Mouse (Mus musculus) testis, adult 10 weeks (tissue): Measurements from ENCODE around the gene Rnaseh2c. TPM values are rescaled to one million over a fixed set of nuclear protein-coding genes. Genes with fewer than 3 reads are reported as not detected.

ENCODE experiments used
- polyA plus RNA-seq: library from polyadenylated mRNA; stranded (reverse); fragments of 350-450 nt; fragmentation: Illumina TruSeq; extraction: RNeasy Lipid Tissue Mini Kit (QIAGEN cat#74804); gene quantifications from one replicate; pipeline ENCODE4 v1.2.3, GENCODE M21; 2014; ENCODE audit warnings: low read depth, low replicate concordance

Rnaseh2c gene
- polyA plus RNA-seq, result 0.25 TPM

DNA sequence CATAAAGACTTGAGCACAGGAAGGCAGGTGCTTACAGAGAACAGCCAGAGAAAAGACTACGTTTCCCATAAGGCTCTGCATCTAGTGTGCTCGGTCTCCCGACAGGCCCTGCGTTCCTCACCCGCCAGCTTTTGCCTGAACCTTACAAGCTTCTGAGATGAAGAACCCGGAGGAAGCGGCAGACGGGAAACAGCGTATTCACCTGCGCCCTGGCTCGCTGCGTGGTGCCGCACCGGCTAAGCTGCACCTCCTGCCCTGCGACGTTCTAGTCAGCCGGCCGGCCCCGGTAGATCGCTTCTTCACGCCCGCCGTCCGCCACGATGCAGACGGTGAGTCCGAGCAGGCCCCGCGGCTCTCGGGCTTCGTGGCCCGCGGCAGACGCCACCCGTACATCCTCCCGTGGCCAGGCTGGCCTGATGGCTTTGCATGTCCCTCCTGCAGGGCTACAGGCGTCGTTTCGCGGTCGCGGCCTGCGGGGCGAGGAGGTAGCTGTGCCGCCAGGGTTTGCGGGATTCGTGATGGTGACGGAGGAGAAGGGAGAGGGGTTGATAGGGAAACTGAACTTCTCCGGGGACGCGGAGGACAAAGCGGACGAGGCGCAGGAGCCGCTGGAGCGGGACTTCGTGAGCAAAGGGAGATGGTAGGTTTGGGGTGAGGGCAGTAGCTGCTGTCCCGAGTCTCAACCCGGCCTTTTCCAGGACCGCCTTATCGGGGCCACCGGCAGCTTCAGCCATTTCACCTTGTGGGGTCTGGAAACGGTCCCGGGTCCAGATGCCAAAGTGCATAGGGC lies at the start of gene Rnaseh2c:
Gene Rnaseh2c, plus strand, starts transcription at position 122 of the 790 bp plus-strand sequence.

DNA sequence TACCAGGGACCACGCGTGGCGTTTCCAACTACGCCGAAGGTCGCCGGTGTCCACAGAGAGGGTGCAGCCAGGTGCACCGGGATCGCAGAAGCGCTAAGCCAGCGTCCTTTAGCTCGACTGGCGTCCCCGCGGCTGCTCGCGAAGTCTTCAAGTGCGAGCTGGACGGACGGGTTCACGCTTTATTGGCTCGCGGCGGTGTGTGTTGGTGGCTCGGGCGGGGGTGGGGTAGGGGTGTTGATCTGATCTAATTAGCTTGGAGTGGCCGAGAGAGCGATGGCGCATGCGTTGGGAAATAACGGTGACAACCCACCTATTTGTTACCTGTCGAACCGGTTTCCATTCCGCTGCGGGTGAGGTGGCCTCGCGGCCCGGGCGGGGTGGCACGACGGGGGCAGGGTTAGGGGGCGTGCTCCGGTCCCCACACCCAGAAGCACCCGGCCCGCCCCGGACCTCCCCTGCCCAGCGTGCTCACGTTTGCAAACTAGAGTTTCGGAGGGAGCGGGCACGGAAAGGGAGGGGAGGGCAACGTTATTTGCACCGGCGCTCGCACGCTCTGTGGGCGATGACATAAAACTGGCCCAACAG lies 41.1 kb upstream of the Rnaseh2c start, which contains the start of gene Ovol1:
Gene Ovol1, minus strand, starts transcription at position 190 of the 585 bp plus-strand sequence.

DNA sequence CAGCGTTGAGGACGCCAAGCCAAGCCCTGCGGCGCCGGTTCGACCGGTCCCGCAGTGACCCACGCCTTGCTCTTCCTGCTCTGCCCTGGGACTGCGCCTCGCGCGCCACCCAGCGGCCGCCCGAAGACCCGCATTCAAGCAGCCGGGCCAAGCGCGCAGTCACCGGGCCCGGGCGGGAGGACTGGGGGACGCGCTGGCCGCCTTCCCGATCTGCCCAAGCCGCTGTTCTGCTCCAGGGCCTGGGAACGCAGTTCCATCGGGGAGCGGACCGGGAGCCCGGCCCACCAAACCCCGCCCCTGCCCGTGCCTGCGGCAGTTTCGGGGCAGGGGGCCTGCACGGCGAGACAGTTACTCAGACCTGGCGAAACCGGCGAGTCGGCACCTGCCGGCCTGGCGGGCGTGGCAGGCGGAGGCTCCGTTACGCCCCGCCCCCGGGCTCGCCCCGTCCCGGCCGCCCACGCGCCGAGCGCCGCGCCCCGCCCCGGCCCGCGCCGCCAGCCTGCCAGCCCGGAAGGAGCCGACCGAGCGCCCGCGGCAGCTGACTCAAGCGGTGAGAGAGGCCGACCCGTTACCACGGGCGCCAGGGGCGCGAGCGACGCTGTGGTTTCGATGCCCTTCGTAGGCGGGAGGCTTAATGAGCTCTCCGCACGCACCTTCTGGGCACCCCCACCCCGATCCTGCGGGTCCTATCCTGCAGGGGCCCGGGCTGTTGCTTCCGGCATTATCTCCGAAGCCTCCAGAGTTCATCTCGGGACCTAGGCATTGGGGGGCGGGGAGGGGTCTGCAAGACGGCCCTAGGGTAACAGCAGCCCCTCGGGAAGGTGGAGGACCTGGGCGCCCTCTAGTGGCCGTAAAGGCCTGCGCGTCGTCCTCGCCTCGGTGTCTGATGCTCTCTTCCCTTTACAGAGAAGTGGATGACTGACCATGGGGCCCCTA lies 33.9 kb upstream of the Rnaseh2c start, which contains the start of gene Ap5b1:
Gene Ap5b1, plus strand, starts transcription at position 492 of the 936 bp plus-strand sequence.

DNA sequence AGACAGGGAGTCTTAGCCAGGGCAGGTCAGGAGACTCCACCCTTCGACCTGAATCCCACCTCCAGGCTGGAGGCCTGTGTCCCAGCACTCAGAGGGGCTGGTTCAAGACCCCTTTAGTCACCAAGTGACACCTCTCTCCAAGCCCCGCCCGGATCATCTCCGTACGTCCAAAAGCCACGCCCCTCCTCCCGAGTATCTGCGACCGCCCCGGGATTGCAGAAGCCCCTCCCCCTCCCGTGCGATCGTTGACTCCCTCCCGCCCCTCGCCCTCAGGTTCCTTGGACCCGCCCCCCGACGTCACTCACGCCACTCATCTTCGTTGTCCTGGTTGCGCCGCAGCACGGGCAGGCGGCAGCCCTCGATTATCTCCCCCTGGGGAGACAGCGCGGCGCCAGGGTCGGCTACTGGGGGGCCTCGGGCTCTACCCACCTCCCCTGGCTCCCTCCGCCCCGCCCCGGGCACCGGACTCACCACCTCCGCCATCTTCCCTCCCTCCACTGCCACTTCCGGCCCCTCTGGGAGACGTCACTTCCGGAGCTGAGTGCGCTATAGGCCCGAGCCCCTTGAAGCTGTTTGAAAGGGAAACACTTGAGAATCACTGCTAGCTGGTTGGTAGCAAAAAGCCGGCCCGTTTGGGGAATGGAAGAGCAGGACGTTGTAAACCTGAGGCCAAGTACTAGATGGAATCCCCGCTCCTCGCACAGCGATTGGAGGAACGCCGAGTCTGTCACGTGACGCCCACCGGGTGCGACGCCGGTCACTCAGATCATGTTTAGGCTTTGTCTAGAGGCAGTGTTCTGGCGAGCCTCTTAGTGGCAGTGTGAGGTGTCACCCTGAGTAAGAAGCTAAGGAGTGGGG lies 8.1 kb downstream of the Rnaseh2c start, which contains the start of gene Kat5:
Gene Kat5, minus strand, starts transcription at position 691 of the 858 bp plus-strand sequence.

DNA sequence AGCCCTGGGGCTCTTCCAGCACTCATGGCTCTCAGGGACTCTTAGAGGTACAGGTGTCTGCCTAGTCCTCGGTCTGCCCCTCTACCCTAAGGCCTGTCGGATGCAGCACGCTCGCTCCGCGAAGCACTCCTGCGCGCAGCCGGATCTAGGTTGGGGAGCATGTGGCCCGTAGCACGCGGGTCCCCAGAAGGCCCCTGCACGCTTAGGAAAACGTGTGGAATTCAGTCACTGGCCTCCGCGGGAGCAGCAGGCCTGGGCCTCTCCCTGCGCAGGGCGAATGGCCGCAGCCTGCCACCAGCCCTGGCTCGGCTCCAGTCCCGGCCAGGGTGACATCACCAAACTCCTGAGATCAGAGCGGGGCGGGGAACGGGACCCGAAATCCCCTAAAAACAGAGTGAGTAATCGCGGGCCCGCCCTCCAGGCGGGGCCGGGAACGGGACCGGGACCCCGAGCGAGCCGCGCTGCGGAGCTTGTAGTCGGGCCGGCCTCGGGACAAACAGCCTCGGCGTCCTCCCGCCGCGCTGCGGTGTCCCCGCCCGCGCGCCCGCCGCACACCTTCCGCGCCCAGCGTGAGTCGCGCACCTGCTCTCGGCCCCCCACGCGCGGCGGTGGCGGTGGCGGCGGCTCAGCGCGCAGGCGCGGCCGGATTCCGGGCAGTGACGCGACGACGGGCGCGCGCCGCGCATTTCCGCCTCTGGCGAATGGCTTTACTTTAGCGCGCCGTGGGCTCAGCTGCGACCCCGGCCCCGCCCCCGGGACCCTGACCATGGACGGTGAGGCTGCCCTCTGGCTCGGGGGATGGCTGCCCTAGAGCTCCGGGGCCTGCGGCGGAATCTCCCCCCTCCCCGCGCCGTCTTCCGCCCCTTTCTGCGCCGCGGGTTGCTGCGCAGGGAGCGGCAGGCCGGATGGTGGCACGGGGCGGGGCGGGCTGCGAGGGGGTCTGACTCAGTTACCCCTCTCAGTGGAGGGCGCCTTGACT lies 35.7 kb downstream of the Rnaseh2c start, which contains the start of gene Rela:
Gene Rela, plus strand, starts transcription at position 415 of the 979 bp plus-strand sequence.

Other genes starting within 250 kb of the Rnaseh2c start
- gene Eif1ad, start 235.1 kb upstream of the Rnaseh2c start, polyA plus RNA-seq, result 13.1 TPM
- 12.7 TPM for gene Banf1, start 234.7 kb upstream of the Rnaseh2c start, polyA plus RNA-seq
- 2.7 TPM for gene Sart1, start 213.2 kb upstream of the Rnaseh2c start, polyA plus RNA-seq
- gene Tsga10ip, start 199.3 kb upstream of the Rnaseh2c start, polyA plus RNA-seq, result 27.1 TPM
- gene Drap1, start 176.9 kb upstream of the Rnaseh2c start, polyA plus RNA-seq, result 20.5 TPM
- gene AI837181, start 176.7 kb upstream of the Rnaseh2c start, polyA plus RNA-seq, result 0.76 TPM
- 0.57 TPM for gene Fosl1, start 154.3 kb upstream of the Rnaseh2c start, polyA plus RNA-seq
- 0.14 TPM for gene Ccdc85b, start 144.0 kb upstream of the Rnaseh2c start, polyA plus RNA-seq
- 5.3 TPM for gene Fibp, start 141.3 kb upstream of the Rnaseh2c start, polyA plus RNA-seq
- gene Ctsw, start 133.4 kb upstream of the Rnaseh2c start, polyA plus RNA-seq, result not detected
- 0.52 TPM for gene Efemp2, start 127.9 kb upstream of the Rnaseh2c start, polyA plus RNA-seq
- gene Mus81, start 113.5 kb upstream of the Rnaseh2c start, polyA plus RNA-seq, result 1.2 TPM
- 118 TPM for gene Cfl1, start 111.4 kb upstream of the Rnaseh2c start, polyA plus RNA-seq
- gene 1700020D05Rik, start 98.1 kb upstream of the Rnaseh2c start, polyA plus RNA-seq, result 127 TPM
- 0.91 TPM for gene Snx32, start 91.3 kb upstream of the Rnaseh2c start, polyA plus RNA-seq
- gene Ovol1, start 41.2 kb upstream of the Rnaseh2c start, polyA plus RNA-seq, result 1.9 TPM
- gene Ap5b1, start 33.8 kb upstream of the Rnaseh2c start, polyA plus RNA-seq, result not detected
- gene Kat5, start 8.4 kb downstream of the Rnaseh2c start, polyA plus RNA-seq, result 52.9 TPM
- gene Rela, start 35.6 kb downstream of the Rnaseh2c start, polyA plus RNA-seq, result 1.1 TPM
- 0.07 TPM for gene Sipa1, start 61.8 kb downstream of the Rnaseh2c start, polyA plus RNA-seq
- 2.6 TPM for gene Map3k11, start 86.9 kb downstream of the Rnaseh2c start, polyA plus RNA-seq
- gene Pcnx3, start 87.0 kb downstream of the Rnaseh2c start, polyA plus RNA-seq, result 0.55 TPM
- not detected for gene Kcnk7, start 102.5 kb downstream of the Rnaseh2c start, polyA plus RNA-seq
- gene Ehbp1l1, start 124.4 kb downstream of the Rnaseh2c start, polyA plus RNA-seq, result 3.6 TPM
- gene Fam89b, start 127.8 kb downstream of the Rnaseh2c start, polyA plus RNA-seq, result 4.0 TPM
- 0.53 TPM for gene Ltbp3, start 139.0 kb downstream of the Rnaseh2c start, polyA plus RNA-seq
- 0.52 TPM for gene Scyl1, start 169.5 kb downstream of the Rnaseh2c start, polyA plus RNA-seq